Mouse (Mus musculus) lung, embryonic 16.5 days (tissue): ENCODE measurements around the gene Crct1. TPM values are rescaled to one million over a fixed set of nuclear protein-coding genes. Genes with fewer than 3 reads are reported as not detected.

Experiments used
- ATAC-seq: fragments of 200-750 bp; cut with Nextera tagmentation; 2 replicates; pipeline ENCODE4 v1.8.0; 2017; ENCODE audit warnings: low read depth, mild to moderate bottlenecking, moderate library complexity
- H3K27ac ChIP-seq: fragments of 300-500 bp; sonication (generic); 2 replicates; pipeline ENCODE4 v1.5.1; 2014; ENCODE audit warnings: mild to moderate bottlenecking, control low read depth, low read length
- H3K27me3 ChIP-seq: fragments of 300-500 bp; sonication (generic); 2 replicates; pipeline ENCODE4 v1.6.1; 2014; ENCODE audit warnings: low read depth, low read length, mixed read lengths; ENCODE audit not compliant: control insufficient read depth, insufficient read depth
- H3K36me3 ChIP-seq: fragments of 300-500 bp; sonication (generic); 2 replicates; pipeline ENCODE4 v1.6.1; 2014; ENCODE audit warnings: low read length; ENCODE audit not compliant: control insufficient read depth, insufficient read depth
- H3K4me1 ChIP-seq: fragments of 300-500 bp; sonication (generic); replicated peaks from 2 replicates; pipeline ENCODE4 v1.6.1; 2014; ENCODE audit warnings: low read length, mixed read lengths; ENCODE audit not compliant: control insufficient read depth, insufficient read depth
- H3K4me2 ChIP-seq: fragments of 300-500 bp; sonication (generic); 2 replicates; pipeline ENCODE4 v1.6.1; 2014; ENCODE audit warnings: low read depth, low read length, control low read depth
- H3K4me3 ChIP-seq: fragments of 300-500 bp; sonication (generic); 2 replicates; pipeline ENCODE4 v1.5.1; 2014; ENCODE audit warnings: mild to moderate bottlenecking, low read length, control low read depth
- H3K9ac ChIP-seq: fragments of 300-500 bp; sonication (generic); 2 replicates; pipeline ENCODE4 v1.6.1; 2014; ENCODE audit warnings: low read length, control low read depth
- H3K9me3 ChIP-seq: fragments of 300-500 bp; sonication (generic); 2 replicates; pipeline ENCODE4 v1.6.1; 2016; ENCODE audit warnings: low read length; ENCODE audit not compliant: control insufficient read depth
- WGBS: fragments of 180-500 bp; shearing (Covaris S2); extraction: QIAGEN DNeasy Blood & Tissue Kit; methylation state at CpG from one replicate; pipeline ENCODE4 v1.1.7; 2014; 5-methylcytosine and 5-hydroxymethylcytosine counted together
- polyA plus RNA-seq: library from polyadenylated mRNA; unstranded; fragments of >200 nt; fragmentation: Nextera tagmentation; extraction: Ambion mirVana; gene quantifications from 2 replicates; pipeline ENCODE4 v1.2.1, GENCODE M21; 2015

Gene Crct1
- polyA plus RNA-seq, 1 experiment from 2014 or later: not detected

GRCm38 (mm10) chr3:93014378-93014801 lies 1.1 kb downstream of the Crct1 start:
- ATAC-seq: peak; percentile 69
- Histone ChIP-seq H3K9ac (peak overlapping the region; percentile 61), H3K9me3 (no peaks in the 10 kb centered on the region), H3K4me2 (peak overlapping the region; percentile 92), H3K4me1 (no peaks in the 10 kb centered on the region), H3K36me3 (no peaks in the 10 kb centered on the region), H3K4me3 (peak overlapping the region; percentile 57), H3K27ac (no peak overlapping the region), H3K27me3 (no peaks in the 10 kb centered on the region)
- WGBS: 0% methylated on average over 20 of the region's 24 CpGs

- H3K27ac ChIP-seq: no peak overlapping the region
- no peaks in the 10 kb centered on the region for H3K27me3 ChIP-seq
- no peak overlapping the region for H3K9ac ChIP-seq
- no peaks in the 10 kb centered on the region for H3K9me3 ChIP-seq
- ATAC-seq: no peak
- WGBS: 63% methylated on average over 4 of the region's 4 CpGs
- H3K4me3 ChIP-seq: no peak overlapping the region
- H3K4me1 ChIP-seq: no peaks in the 10 kb centered on the region
- no peaks in the 10 kb centered on the region for H3K36me3 ChIP-seq
- no peak overlapping the region for H3K4me2 ChIP-seq
Measured at GRCm38 (mm10) chr3:93002843-93003242, 12.6 kb downstream of the Crct1 start.

- Histone ChIP-seq H3K4me2 (no peak overlapping the region), H3K27ac (no peak overlapping the region), H3K9ac (no peak overlapping the region), H3K4me3 (no peak overlapping the region), H3K4me1 (no peaks in the 10 kb centered on the region), H3K9me3 (no peaks in the 10 kb centered on the region), H3K27me3 (no peaks in the 10 kb centered on the region), H3K36me3 (no peaks in the 10 kb centered on the region)
- WGBS: 56% methylated on average over 3 of the region's 3 CpGs
- ATAC-seq: no peak
Measured at GRCm38 (mm10) chr3:93000621-93001020, 14.9 kb downstream of the Crct1 start.

GRCm38 (mm10) chr3:92998691-92999090 lies 16.8 kb downstream of the Crct1 start:
- no peaks in the 10 kb centered on the region for H3K27me3 ChIP-seq
- WGBS: 1% methylated on average over 7 of the region's 7 CpGs
- peak; percentile 62 for ATAC-seq
- H3K27ac ChIP-seq: no peak overlapping the region
- no peak overlapping the region for H3K9ac ChIP-seq
- H3K4me3 ChIP-seq: no peak overlapping the region
- H3K4me1 ChIP-seq: no peaks in the 10 kb centered on the region
- H3K9me3 ChIP-seq: no peaks in the 10 kb centered on the region
- no peaks in the 10 kb centered on the region for H3K36me3 ChIP-seq
- no peak overlapping the region for H3K4me2 ChIP-seq

- Histone ChIP-seq H3K36me3 (no peaks in the 10 kb centered on the region), H3K9me3 (no peaks in the 10 kb centered on the region), H3K27ac (no peak within 1 kb of the TSS), H3K4me1 (no peaks in the 10 kb centered on the region), H3K9ac (no peak within 1 kb of the TSS), H3K4me2 (no peak within 1 kb of the TSS), H3K27me3 (no peaks in the 10 kb centered on the region), H3K4me3 (no peak within 1 kb of the TSS)
- ATAC-seq: no peak
Measured at GRCm38 (mm10) chr3:92991926-92992325, 23.6 kb downstream of the Crct1 start, which contains the start of gene Lce3f. Gene Lce3f, plus strand, starts transcription at chr3:92992226.

- no peaks in the 10 kb centered on the region for H3K9me3 ChIP-seq
Measured at GRCm38 (mm10) chr3:92978484-92978883, 37.0 kb downstream of the Crct1 start.

GRCm38 (mm10) chr3:92966761-92967160 lies 48.7 kb downstream of the Crct1 start, which contains the start of gene Lce3e:
Gene Lce3e, plus strand, starts transcription at chr3:92967061.
- Histone ChIP-seq H3K9me3 (no peaks in the 10 kb centered on the region), H3K4me3 (no peak within 1 kb of the TSS), H3K27me3 (no peaks in the 10 kb centered on the region), H3K9ac (no peak within 1 kb of the TSS), H3K36me3 (no peaks in the 10 kb centered on the region), H3K4me1 (no peaks in the 10 kb centered on the region), H3K27ac (no peak within 1 kb of the TSS), H3K4me2 (no peak within 1 kb of the TSS)
- WGBS: 83% methylated on average over 2 of the region's 2 CpGs
- ATAC-seq: no peak

More at GRCm38 (mm10) chr3:92978484-92978883, 37.0 kb downstream of the Crct1 start:
- H3K36me3 ChIP-seq: no peaks in the 10 kb centered on the region
- ATAC-seq: no peak
- no peak overlapping the region for H3K4me2 ChIP-seq
- H3K4me1 ChIP-seq: no peaks in the 10 kb centered on the region
- WGBS: 58% methylated on average over 2 of the region's 2 CpGs
- H3K27ac ChIP-seq: no peak overlapping the region
- no peak overlapping the region for H3K9ac ChIP-seq
- no peaks in the 10 kb centered on the region for H3K27me3 ChIP-seq
- H3K4me3 ChIP-seq: no peak overlapping the region

Other genes with a start within 250 kb of the Crct1 start
- not detected in 2 replicates for gene Lce1i, start 236.8 kb downstream of the Crct1 start, polyA plus RNA-seq
- gene Lce1j, start 225.2 kb downstream of the Crct1 start, polyA plus RNA-seq: not detected in 2 replicates
- not detected in 2 replicates for gene Lce1k, start 207.8 kb downstream of the Crct1 start, polyA plus RNA-seq
- gene Kprp, start 188.4 kb downstream of the Crct1 start, polyA plus RNA-seq: not detected in 2 replicates
- not detected in 2 replicates for gene Lce1l, start 164.4 kb downstream of the Crct1 start, polyA plus RNA-seq
- not detected in 2 replicates for gene 2310050C09Rik, start 145.5 kb downstream of the Crct1 start, polyA plus RNA-seq
- gene Lce3a, start 89.5 kb downstream of the Crct1 start, polyA plus RNA-seq: not detected in 2 replicates
- gene Lce3b, start 82.7 kb downstream of the Crct1 start, polyA plus RNA-seq: not detected in 2 replicates
- not detected in 2 replicates for gene Lce3c, start 71.2 kb downstream of the Crct1 start, polyA plus RNA-seq
- not detected in 2 replicates for gene Lce3d, start 58.3 kb downstream of the Crct1 start, polyA plus RNA-seq
- gene Lce3e, start 48.6 kb downstream of the Crct1 start, polyA plus RNA-seq: not detected in 2 replicates
- 0.70 TPM in 1 of 2 replicates, not detected in the other for gene Lce3f, start 23.5 kb downstream of the Crct1 start, polyA plus RNA-seq
- gene Lce1m, start 3.4 kb upstream of the Crct1 start, polyA plus RNA-seq: 0.58 TPM in 1 of 2 replicates, not detected in the other
- gene Gm4858, start 53.1 kb upstream of the Crct1 start, polyA plus RNA-seq: not detected in 2 replicates
- not detected in 2 replicates for gene Crnn, start 129.1 kb upstream of the Crct1 start, polyA plus RNA-seq
- not detected in 2 replicates for gene Flg2, start 181.6 kb upstream of the Crct1 start, polyA plus RNA-seq